Mouse (Mus musculus) brain, embryonic 18.5 days (tissue): Measurements from ENCODE around the gene Rgs14.

Experiments
- DNase-seq: peaks from one replicate; pipeline ENCODE4 v3.0.0-alpha.2; 2012; ENCODE audit warnings: low read depth, low spot score

Gene Rgs14

DNA sequence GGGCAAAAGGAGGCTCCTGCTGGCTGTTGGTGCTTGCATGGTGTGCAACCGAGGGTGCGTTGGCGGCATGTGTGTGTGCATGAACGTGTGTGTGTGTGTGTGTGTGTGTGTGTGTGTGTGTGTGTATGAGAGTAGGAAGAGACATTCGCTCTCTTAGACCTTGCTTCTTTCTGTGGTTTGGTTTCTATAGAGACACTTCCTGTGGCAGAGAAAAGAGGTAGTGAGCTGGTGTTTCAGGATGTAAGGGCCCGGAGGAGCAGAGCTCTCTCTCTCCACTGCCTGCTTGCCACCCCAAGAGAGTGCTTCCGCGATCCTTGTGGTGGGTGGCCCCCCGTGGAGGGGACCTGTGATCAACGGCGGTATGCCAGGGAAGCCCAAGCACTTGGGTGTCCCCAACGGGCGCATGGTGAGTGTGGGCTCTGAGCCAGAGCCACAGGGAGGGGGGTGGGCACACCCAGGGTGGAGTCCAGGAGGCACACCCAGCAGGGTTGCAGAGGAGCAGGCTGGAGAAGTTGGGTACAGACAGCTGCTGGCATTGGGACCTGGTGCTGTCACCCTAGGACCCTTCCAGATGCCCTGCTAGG is at the start of gene Rgs14:
Rgs14 (plus strand) TSS at position 202 of the 584 bp plus-strand sequence.
- no peak for DNase-seq

DNA sequence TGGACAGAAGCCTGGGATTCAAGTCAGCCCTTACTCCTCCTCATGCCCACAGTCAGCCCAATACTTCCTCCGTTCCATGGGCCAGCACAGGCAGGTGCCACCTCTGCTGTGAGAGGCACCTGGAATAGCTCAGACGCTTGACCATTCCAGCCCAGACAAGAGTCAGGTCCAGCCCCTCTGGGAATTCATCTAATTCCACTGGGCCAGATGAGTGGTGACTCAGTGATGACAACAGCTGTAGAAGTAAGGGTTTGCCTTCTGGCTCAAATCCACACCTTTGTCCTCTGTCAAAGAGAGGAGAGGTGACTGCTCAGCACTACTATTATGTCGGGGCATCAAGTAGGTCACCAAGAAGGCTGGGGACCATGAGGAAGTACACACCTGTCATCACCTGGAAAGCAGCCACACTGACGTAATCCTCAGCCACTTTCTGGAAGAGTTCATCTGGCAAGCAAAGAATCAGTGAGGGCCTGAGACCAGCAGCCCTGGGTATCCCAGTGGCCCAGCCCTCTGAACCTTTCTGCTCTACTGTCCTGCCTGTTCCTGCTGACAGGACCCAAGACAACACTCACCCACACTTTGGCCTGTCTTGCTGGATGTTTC is 49.5 kb upstream of the Rgs14 start, which contains the start of gene Prelid1:
Prelid1 (plus strand) TSS at position 570 of the 603 bp plus-strand sequence.
- no peak for DNase-seq

DNA sequence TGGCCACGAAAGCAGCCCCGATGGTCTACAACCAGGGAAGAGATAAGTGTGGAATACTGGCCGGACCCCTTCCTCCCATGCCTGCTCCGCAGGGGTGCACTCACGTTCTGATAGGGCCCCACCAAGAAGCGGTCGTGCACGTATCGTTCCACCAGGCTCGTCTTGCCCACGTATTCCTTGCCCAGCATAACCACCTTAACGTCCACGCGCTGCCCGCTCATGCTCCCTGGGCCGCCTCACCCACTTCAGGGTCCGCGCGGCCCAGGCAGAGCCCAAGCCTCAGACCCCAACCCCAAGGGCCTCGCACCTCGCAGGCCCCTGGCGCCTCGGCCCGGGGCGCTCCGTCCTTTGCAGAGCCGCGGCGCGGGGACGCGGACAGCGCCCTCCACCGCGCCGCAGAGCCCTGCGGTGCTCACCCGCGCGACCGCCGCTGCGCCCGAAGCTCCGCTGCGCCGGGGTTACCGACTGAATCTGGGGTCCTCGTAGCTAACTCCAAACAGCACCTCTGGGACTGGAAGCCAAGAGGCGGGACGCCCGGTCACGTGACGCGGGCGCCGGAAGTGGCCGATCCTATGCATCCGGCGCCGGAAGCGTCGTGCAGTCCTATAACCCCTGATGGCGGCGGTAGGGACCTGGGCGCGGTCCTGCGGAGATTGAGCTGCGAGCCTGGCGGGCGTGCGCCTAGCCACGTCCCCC is 48.0 kb upstream of the Rgs14 start, which contains the start of gene Rab24:
Rab24 (minus strand) TSS at position 513 of the 696 bp plus-strand sequence.
- DNase-seq = no peak

GRCm38 (mm10) chr13:55322130-55322825 is 47.3 kb upstream of the Rgs14 start:
- DNase-seq = no peak

DNA sequence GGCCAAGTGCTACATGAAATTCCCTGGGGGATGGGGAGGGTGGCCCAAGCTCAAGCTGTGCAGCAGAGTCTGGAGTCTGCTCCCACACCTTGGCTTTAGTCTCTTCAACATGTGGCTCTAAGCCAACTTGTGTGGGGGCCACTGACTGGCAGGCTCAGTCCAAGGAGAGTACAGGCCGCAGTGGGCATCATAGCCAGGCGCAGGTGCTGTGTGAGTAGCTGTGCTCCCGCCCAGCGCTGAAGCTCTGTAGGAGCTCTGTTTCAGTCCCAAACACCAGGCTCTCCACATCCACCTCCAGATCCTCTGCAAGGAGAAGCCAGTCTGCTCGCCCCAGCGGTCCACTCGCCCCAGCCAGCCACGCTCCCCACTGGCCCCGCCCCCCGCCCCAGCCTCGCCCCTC is 43.9 kb upstream of the Rgs14 start:
- DNase-seq = no peak

DNA sequence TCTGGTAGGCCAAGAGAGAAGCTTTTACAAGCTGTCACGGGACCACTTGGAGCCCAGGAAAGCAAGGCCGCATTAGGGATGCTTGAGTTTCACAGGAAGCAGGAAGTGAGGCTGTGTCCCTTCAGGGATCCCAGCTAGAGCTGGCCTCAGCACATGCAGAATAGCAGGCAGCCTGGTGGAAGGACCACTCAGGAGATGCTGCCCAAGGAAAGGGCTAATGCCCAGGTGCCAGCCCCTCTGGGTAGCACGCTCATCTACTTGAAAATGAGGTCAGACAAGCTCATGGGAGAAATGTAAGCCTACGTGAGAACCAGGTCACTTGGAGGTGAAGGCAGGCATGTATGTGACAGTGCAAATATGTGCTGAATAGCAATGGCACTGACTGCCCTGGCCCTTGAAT is 42.4 kb upstream of the Rgs14 start:
- DNase-seq = no peak

DNA sequence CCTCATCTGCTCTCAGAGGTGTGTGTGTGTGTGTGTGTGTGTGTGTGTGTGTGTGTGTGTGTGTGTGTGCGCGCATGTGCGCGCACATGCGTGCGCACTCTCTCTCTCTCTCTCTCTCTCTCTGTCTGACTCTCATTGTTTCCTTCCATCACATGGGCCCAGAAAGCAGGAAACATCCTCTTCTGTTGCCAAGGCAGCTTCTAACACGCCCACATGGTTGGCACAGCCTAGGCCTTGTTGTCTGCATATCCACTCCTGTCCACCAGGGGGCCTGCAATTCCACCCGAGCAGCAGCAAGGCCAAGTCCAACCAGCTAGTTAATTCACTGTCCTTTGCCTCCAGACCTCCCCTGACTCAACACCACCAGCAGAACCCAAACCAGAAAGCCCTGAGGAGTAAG is 41.9 kb upstream of the Rgs14 start:
- DNase-seq = peak; percentile 81

DNA sequence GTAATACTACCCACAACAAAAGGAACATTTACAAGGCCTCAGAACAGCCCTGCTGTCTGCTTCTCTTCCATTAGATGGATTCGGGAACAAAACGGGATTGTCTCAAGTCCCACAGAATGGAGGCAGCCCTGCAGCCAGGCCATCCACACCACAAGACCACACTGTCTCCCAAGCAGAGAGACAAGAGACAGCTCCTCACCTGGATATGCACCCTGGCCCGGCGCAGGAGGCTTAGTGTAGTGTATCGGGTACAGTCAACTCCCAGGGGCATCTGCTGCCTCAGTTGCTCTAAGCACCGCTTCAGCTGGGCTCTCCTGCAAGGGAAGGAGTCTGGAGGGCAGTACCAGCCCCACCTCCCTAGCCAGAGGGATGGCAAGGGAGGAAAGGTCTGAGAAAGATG is 41.4 kb upstream of the Rgs14 start:
- no peak for DNase-seq

DNA sequence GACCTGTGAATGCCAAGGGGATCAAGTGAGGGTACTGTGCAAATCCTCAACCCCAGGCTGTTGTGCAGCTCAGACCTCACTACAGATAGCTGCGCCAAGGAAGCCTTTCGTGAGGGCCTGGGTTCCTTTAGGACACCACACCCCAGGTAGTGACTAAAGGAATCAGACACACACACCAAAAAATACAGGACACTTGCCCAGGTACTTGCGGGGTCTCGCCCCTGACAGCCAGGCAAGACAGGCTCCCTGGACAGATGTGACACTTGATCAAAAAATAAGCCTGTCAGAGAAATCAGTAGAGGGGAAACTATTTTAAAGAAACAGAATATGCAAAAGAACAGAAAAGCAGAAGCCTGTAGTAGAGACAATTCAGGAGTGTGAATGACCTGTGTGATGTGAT is 40.9 kb upstream of the Rgs14 start:
- no peak for DNase-seq

DNA sequence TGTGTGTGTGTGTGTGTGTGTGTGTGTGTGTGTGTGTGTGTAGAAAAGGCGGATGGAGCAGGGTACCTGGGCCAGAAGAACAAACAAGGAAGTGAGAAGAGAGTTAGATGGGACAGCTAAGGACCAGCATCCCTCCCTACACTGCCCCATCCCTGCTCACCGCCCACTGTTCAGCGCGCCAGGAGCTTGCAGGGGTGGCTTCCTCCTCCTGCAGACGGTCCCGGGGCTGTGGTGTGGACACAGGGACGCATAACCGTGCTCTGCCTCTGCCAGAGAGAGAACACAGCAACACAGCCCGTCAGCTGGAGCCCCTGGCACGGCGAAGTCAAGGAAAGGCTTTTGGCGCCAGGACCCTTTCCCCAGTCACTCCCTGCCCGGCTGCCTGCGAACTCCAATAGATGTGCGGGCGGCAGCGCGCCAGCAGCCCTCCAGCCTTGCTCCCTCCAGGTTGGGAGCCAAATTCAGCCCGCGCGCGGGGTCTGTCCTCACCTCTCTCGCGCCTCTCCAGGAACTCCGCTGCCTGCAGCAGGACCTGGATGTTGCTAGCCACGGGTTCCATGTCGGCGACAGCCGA is 40.3 kb upstream of the Rgs14 start:
- DNase-seq = no peak

GRCm38 (mm10) chr13:55329683-55330566 is 39.6 kb upstream of the Rgs14 start, which contains the start of gene Mxd3:
Gene Mxd3, minus strand, starts transcription at chr13:55329823.
- DNase-seq = no peak

GRCm38 (mm10) chr13:55330567-55331400 is 38.7 kb upstream of the Rgs14 start:
- no peak for DNase-seq

GRCm38 (mm10) chr13:55332331-55332730 is 37.2 kb upstream of the Rgs14 start:
- DNase-seq = no peak

- DNase-seq = no peak
These were observed 33.8 kb upstream of the Rgs14 start for GRCm38 (mm10) chr13:55335701-55336100.

DNA sequence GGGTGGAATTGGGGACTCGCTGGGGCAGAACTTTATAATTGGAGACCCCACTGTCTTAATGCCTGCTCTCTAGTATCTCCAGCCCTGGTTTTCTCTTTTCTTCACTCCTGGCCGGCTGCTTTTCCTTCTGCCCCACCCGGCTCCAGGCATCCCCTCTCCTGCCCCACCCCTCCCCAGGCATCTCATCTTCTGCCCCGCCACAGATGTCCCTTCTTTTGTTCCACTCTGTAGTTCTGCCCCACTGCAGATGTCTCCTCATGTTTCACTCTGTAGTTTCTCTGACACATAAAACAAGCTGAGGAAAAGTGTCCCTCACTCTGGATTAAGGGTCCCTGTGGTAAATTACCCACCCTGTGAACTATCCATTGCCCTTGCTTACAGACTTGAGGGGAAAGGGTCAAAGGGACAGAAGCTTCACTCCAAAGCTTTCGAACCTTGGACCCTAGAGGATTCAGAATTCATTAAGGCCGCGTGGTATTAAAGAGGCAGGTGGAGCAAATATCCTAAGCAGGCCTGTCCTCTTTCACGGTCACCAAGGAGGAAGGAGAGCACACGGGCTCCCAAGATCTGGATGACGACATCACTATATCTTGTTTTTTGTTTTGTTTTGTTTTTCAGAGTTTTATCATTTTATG is 32.1 kb upstream of the Rgs14 start:
- no peak for DNase-seq

DNA sequence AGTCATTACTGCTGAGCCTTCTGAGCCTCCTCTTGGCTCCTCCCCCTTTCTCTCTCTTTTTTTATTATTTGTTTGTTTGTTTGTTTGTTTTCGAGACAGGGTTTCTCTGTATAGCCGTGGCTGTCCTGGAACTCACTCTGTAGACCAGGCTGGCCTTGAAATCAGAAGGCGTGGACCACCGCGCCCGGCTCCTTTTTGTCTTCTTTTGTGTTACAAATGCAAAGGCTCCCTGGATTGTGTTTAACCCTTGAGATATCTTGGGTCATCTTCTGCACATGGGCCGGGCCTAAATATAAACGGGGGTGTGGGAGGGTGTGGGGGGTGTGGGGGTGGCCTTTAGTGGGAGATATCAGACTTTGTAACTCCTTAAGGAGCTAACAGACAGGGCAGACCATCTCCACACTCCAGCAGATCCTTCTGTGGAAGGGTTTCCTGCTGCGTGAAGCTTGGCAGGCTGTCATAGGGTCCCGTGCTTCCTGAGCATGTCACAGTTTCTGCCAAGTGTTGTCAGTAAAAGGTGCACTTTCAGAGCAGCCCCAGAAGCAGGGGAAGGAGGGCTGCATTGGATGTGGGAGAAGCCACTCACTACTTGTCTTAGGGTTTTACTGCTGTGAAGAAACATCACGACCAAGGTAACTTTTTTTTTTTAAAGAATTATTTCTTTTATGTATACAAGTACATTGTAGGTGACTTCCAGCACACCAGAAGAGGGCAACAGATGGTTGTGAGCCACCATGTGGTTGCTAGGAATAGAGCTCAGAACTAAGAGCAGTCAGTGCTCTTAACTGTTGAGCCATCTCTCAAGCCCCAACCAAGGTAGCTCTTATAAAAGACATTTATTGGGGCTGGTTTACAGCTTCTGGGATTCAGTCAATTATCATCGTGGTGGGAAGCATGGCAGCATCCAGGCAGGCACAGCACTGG is 31.1 kb upstream of the Rgs14 start:
- no peak for DNase-seq

- DNase-seq = no peak
These were observed 30.3 kb upstream of the Rgs14 start for GRCm38 (mm10) chr13:55339259-55339658.

- no peak for DNase-seq
These were observed 27.1 kb upstream of the Rgs14 start for GRCm38 (mm10) chr13:55342469-55342868.
